Mouse (Mus musculus) megakaryocyte, embryonic 14.5 days (primary cell): Measurements from ENCODE around the gene Psmg1. TPM values are rescaled to one million over a fixed set of nuclear protein-coding genes. Genes with fewer than 3 reads are reported as not detected.

Experiments used
- H3K27me3 ChIP-seq: replicated peaks from 2 replicates; pipeline ENCODE3; 2012; ENCODE audit warnings: inconsistent platforms
- H3K36me3 ChIP-seq: replicated peaks from 2 replicates; pipeline ENCODE3; 2012; ENCODE audit warnings: low read length, inconsistent platforms, mixed read lengths
- H3K4me1 ChIP-seq: 2 replicates; pipeline ENCODE4 v1.6.1; 2012; ENCODE audit warnings: inconsistent platforms
- H3K4me3 ChIP-seq: replicated peaks from 2 replicates; pipeline ENCODE3; 2012; ENCODE audit warnings: moderate library complexity, mild to moderate bottlenecking, inconsistent platforms
- H3K9me3 ChIP-seq: 2 replicates; pipeline ENCODE4 v1.6.1; 2012; ENCODE audit warnings: inconsistent platforms
- FLI1 ChIP-seq: IDR thresholded peaks from 2 replicates; pipeline ENCODE4 v1.6.1; 2012; ENCODE audit warnings: low read length, inconsistent platforms, mixed read lengths
- GATA1 ChIP-seq: IDR thresholded peaks from 3 replicates; pipeline ENCODE4 v1.6.1; 2012; ENCODE audit warnings: mixed read lengths, low read length, inconsistent platforms, borderline replicate concordance
- polyA plus RNA-seq: library from polyadenylated mRNA; stranded (reverse); fragments of >175 nt; gene quantifications from 2 replicates; pipeline ENCODE4 v1.2.3, GENCODE M21; 2012; ENCODE audit warnings: low replicate concordance; ENCODE audit not compliant: insufficient read depth

Gene Psmg1
- polyA plus RNA-seq, 1 experiment: 55.1 TPM

DNA sequence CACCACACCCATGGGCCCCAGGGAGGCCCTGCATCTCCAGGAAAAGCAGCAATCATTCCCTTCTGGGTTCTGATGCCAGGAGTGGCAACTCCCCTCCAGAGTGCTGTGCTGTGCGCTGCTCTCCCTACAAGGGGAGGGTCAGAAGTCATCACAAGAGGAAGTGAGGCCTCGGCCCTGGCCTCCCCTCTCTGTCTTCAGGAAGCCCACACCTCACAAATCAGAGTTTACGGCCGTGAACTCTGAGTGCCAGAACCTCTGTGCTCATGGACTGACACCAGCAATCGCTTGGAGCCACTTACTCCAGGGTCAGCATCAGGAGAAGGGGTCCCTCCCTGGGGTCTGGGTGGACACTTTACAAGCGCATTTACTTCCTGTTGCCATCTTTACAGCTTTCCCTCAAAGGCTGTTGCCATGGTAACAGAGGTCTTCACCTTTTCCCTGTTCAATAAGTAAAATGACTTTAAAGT is 55.2 kb downstream of the Psmg1 start:
- Histone ChIP-seq H3K4me1 (peaks cover 4% of the 10 kb centered on the region; the same call in 1 of the 2 replicates), H3K9me3 (peaks cover 37% of the 10 kb centered on the region)

GRCm38 (mm10) chr16:95932860-95933259 is 57.9 kb downstream of the Psmg1 start:
- H3K4me1 ChIP-seq: peaks cover 20% of the 10 kb centered on the region
- H3K9me3 ChIP-seq: peaks cover 15% of the 10 kb centered on the region
- TF ChIP-seq GATA1 (no peak), FLI1 (no peak)
- H3K4me3 ChIP-seq: no peak overlapping the region
- H3K27me3 ChIP-seq: peaks cover 30% of the 10 kb centered on the region
- no peaks in the 10 kb centered on the region for H3K36me3 ChIP-seq

More for the DNA sequence above, 55.2 kb downstream of the Psmg1 start:
- TF ChIP-seq FLI1 (no peak), GATA1 (no peak)
- Histone ChIP-seq H3K36me3 (no peaks in the 10 kb centered on the region), H3K27me3 (peaks cover 45% of the 10 kb centered on the region), H3K4me3 (no peak overlapping the region)

- TF ChIP-seq GATA1: no peak
- no peak for TF ChIP-seq FLI1
- Histone ChIP-seq H3K27me3 (peaks cover 33% of the 10 kb centered on the region), H3K4me1 (peaks cover 20% of the 10 kb centered on the region), H3K9me3 (peaks cover 5% of the 10 kb centered on the region; the same call in 1 of the 2 replicates), H3K36me3 (no peaks in the 10 kb centered on the region), H3K4me3 (no peak overlapping the region)
Measured at GRCm38 (mm10) chr16:95931509-95931908, 59.3 kb downstream of the Psmg1 start.

Other genes starting within 250 kb of the Psmg1 start
- gene Brwd1, start 91.6 kb upstream of the Psmg1 start, polyA plus RNA-seq: 1.5 and 3.6 TPM in 2 replicates
- gene Hmgn1, start 136.8 kb upstream of the Psmg1 start, polyA plus RNA-seq: 9.3 and 59.4 TPM in 2 replicates
- gene Wrb, start 154.4 kb upstream of the Psmg1 start, polyA plus RNA-seq: 4.1 TPM in 1 of 2 replicates, not detected in the other
- 1.0 TPM in 1 of 2 replicates, not detected in the other for gene Lca5l, start 201.3 kb upstream of the Psmg1 start, polyA plus RNA-seq
- 2.8 TPM in 1 of 2 replicates, not detected in the other for gene Sh3bgr, start 209.5 kb upstream of the Psmg1 start, polyA plus RNA-seq
- gene B3galt5, start 244.8 kb upstream of the Psmg1 start, polyA plus RNA-seq: 0.42 TPM in 1 of 2 replicates, not detected in the other